Mouse (Mus musculus): ENCODE data around the gene Erich6b. TPM values are rescaled to one million over a fixed set of nuclear protein-coding genes. Genes with fewer than 3 reads are reported as not detected.

The Erich6b gene
- polyA plus RNA-seq (2012; rRNA removed) = not detected in 2 replicates

DNA sequence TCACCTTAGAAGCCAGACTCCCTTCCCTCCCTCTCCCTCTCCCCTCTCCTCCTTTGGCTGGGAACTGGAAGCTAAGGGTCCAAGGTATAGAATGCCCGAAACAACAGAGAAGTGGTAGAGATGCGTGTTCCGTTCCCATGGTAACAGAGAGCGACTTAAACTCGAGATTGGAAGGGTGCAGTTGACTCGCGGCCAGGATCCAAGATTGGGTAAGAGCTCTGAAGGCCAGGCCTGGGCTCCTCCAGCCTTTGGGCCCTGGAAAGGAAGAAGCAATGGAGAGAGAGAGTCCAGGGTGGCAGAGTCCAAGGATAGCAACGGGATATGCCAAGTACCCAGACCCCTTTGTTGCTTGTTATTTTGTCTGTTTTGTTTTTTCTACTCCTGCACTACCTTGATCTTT lies at the start of gene Erich6b:
TSS of gene Erich6b (plus strand) at position 180 of the 400 bp plus-strand sequence.

DNA sequence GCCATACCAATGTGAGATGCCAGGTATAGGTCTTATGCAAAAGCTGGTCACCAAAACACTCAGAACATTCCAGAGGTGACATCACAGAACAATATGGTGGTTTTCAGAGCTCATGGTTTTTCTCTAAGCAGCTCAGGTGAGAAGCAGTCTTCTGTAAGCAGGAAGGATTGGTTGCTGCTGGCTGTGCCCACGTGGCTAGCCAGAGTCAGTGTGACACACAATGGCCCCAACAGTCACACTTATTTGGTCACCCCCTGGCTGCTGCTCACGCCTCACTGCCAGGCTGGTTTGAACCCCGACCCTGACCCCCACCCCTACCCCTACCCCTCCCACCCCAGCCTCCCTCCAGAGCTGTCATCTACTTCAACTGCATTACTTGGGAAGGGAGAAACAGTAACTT lies 49.1 kb upstream of the Erich6b start, which contains the start of gene Spert:
TSS of gene Spert (minus strand) at position 139 of the 400 bp plus-strand sequence.

Other genes with a start within 250 kb of the Erich6b start
- gene Siah3, start 186.3 kb upstream of the Erich6b start, polyA plus RNA-seq (2012; rRNA removed) = 0.14 and 0.18 TPM in 2 replicates
- 0.30 TPM in 1 of 2 replicates, not detected in the other for gene Spert, start 49.1 kb upstream of the Erich6b start, polyA plus RNA-seq (2012; rRNA removed)
- gene Cog3, start 112.3 kb downstream of the Erich6b start, polyA plus RNA-seq (2012; rRNA removed) = 9.6 and 10.2 TPM in 2 replicates
- 23.2 and 25.8 TPM in 2 replicates for gene Slc25a30, start 144.8 kb downstream of the Erich6b start, polyA plus RNA-seq (2012; rRNA removed)
- gene Tpt1, start 202.8 kb downstream of the Erich6b start, polyA plus RNA-seq (2012; rRNA removed) = 3,506 and 5,820 TPM in 2 replicates

Data from ovary, adult 2 months (tissue).